Mouse (Mus musculus) limb, embryonic 14.5 days (tissue): ENCODE data around the gene Tead3. TPM values are rescaled to one million over a fixed set of nuclear protein-coding genes. Genes with fewer than 3 reads are reported as not detected.

ENCODE experiments used
- ATAC-seq: fragments of 200-750 bp; cut with Nextera tagmentation; 2 replicates; pipeline ENCODE4 v1.8.0; 2017; ENCODE audit warnings: low read depth, moderate number of reproducible peaks, moderate TSS enrichment; ENCODE audit not compliant: low FRiP score
- DNase-seq: peaks from one replicate; pipeline ENCODE4 v3.0.0-alpha.2; 2015; ENCODE audit warnings: low spot score
- H3K27ac ChIP-seq: fragments of 300-500 bp; sonication (generic); replicated peaks from 2 replicates; pipeline ENCODE4 v1.5.1; 2014; ENCODE audit warnings: low read depth, mild to moderate bottlenecking, low read length, moderate library complexity, mixed read lengths
- H3K27me3 ChIP-seq: fragments of 300-500 bp; sonication (generic); 2 replicates; pipeline ENCODE4 v1.6.1; 2014; ENCODE audit warnings: low read length, mixed read lengths; ENCODE audit not compliant: control insufficient read depth, insufficient read depth
- H3K36me3 ChIP-seq: fragments of 300-500 bp; sonication (generic); 2 replicates; pipeline ENCODE4 v1.6.1; 2014; ENCODE audit warnings: mild to moderate bottlenecking, low read length, moderate library complexity, mixed read lengths; ENCODE audit not compliant: control insufficient read depth, insufficient read depth
- H3K4me1 ChIP-seq: fragments of 300-500 bp; sonication (generic); 2 replicates; pipeline ENCODE4 v1.6.1; 2014; ENCODE audit warnings: antibody characterized with exemption, low read length, mixed read lengths; ENCODE audit not compliant: control insufficient read depth, insufficient read depth
- H3K4me2 ChIP-seq: fragments of 300-500 bp; sonication (generic); replicated peaks from 2 replicates; pipeline ENCODE4 v1.6.1; 2014; ENCODE audit warnings: low read depth, mild to moderate bottlenecking, low read length, moderate library complexity; ENCODE audit not compliant: severe bottlenecking
- H3K4me3 ChIP-seq: fragments of 300-500 bp; sonication (generic); replicated peaks from 2 replicates; pipeline ENCODE4 v1.5.1; 2014; ENCODE audit warnings: low read length
- H3K9ac ChIP-seq: fragments of 300-500 bp; sonication (generic); 2 replicates; pipeline ENCODE4 v1.6.1; 2014; ENCODE audit warnings: mild to moderate bottlenecking, low read depth, low read length, moderate library complexity; ENCODE audit not compliant: severe bottlenecking
- H3K9me3 ChIP-seq: fragments of 300-500 bp; sonication (generic); 2 replicates; pipeline ENCODE4 v1.6.1; 2016; ENCODE audit warnings: low read length; ENCODE audit not compliant: control insufficient read depth
- POLR2A ChIP-seq: fragments of 200-500 bp; IDR thresholded peaks from 2 replicates; pipeline ENCODE4 v1.8.0; 2012; ENCODE audit warnings: inconsistent platforms, mild to moderate bottlenecking, moderate library complexity, borderline replicate concordance; ENCODE audit not compliant: insufficient read depth, insufficient read length; ENCODE audit errors: extremely low read depth
- WGBS: fragments of 180-500 bp; shearing (Covaris S2); extraction: QIAGEN DNeasy Blood & Tissue Kit; methylation state at CpG from one replicate; pipeline ENCODE4 v1.1.7; 2014; 5-methylcytosine and 5-hydroxymethylcytosine counted together
- polyA plus RNA-seq, 2 experiments: library from polyadenylated mRNA; depleted of rRNA in 1 of 2; stranded (reverse) in 1 of 2; unstranded in 1 of 2; fragments of >200 nt; fragmentation: Nextera tagmentation in 1 of 2; extraction: Ambion mirVana in 1 of 2; gene quantifications; 2 replicates each; pipeline versions ENCODE4 v1.2.1 to v1.2.3; 2012 to 2014

Gene Tead3
- polyA plus RNA-seq (2012; rRNA removed), result 85.6 and 102 TPM in 2 replicates
- polyA plus RNA-seq (2014; fragmentation: Nextera tagmentation; extraction: Ambion mirVana), result 17.4 and 17.9 TPM in 2 replicates

DNA sequence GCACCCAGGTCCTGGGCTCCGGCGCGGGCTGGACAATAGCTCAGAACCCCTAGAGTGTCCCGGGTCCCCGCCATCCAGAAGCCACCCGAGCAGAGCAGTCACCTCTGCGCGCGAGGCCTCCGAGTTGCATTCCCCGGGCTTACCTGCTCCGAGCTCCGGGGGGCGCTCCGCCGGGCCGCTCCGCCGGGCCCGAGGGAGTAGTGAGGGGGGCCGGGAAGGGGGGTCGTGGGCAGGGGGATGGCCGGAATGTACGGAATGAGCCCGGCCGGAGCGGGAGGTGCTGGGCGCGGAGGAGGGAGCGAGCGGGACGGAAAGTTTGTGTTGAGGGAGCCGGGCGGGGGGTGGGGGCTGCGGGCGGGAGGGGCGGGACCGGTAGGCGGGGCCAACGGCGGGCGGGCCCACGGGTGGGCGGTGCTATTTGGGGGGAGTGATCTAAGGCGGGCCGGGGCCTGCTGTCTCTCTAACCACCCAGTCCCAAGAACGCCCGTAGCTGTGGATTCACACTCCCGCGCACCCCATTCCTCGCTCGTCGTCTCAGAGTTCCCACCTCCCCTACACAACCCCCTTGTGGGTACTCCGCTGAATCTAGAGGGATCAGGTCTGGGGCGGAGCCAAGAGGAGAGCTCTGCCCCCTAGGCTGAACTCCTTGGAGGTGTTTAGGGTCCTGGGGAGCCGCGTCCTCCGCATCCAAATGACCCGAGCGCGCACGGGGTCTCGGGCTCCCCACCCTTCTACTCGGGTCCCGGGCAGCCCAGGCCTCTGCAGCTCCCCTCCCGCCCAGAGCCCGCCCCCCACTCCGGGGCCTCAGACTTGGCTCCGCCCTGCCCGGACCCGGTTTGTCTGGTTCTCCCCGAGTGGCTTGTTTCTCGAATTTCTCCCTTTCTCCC, at the start of gene Tead3:
Gene Tead3, minus strand, starts transcription at position 352 of the 887 bp plus-strand sequence.
- TF ChIP-seq POLR2A, result peak; percentile 77; the same call in 1 of the 2 replicates
- 1% methylated on average over 38 of the region's 73 CpGs for WGBS

DNA sequence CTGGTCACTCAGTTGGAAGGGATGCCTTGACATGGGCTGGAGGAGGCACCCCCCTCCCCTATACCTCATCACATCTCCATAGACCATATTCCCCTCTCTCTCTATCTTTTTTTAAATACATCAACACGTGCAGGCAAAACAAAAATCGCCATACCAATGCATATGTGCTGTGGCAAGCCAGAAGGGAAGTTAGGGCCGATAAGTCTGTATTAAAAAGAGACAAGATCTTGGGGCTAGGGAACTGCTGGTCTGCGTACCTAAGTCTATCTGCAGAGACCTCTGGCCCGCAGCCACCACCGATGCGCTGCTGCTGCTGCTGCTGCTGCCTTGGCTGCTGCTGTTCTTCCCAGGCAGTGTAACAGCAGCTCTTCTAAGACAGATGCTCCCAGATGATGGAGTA, 44.4 kb upstream of the Tead3 start:
- WGBS, result 77% methylated on average over 7 of the region's 7 CpGs
- no peak overlapping the region for H3K4me3 ChIP-seq
- no peaks in the 10 kb centered on the region for H3K27me3 ChIP-seq
- no peak overlapping the region for H3K4me2 ChIP-seq
- peaks cover 16% of the 10 kb centered on the region for H3K36me3 ChIP-seq
- DNase-seq, result no peak
- H3K9ac ChIP-seq, result no peak overlapping the region
- no peak for TF ChIP-seq POLR2A
- ATAC-seq, result no peak
- H3K4me1 ChIP-seq, result peaks cover 13% of the 10 kb centered on the region; the same call in 1 of the 2 replicates
- H3K9me3 ChIP-seq, result no peaks in the 10 kb centered on the region
- peak overlapping the region; percentile 59; the same call in 1 of the 2 replicates for H3K27ac ChIP-seq

More for the DNA sequence above, at the start of gene Tead3:
- Histone ChIP-seq H3K9me3 (no peaks in the 10 kb centered on the region), H3K4me2 (peak within 1 kb of the TSS; percentile 93), H3K9ac (peak within 1 kb of the TSS; percentile 90), H3K27ac (peak within 1 kb of the TSS; percentile 99), H3K4me1 (peaks cover 38% of the 10 kb centered on the region), H3K36me3 (no peaks in the 10 kb centered on the region), H3K4me3 (peak within 1 kb of the TSS; percentile 93), H3K27me3 (no peaks in the 10 kb centered on the region)
- ATAC-seq (peak; percentile 91), DNase-seq (peak; percentile 94)

DNA sequence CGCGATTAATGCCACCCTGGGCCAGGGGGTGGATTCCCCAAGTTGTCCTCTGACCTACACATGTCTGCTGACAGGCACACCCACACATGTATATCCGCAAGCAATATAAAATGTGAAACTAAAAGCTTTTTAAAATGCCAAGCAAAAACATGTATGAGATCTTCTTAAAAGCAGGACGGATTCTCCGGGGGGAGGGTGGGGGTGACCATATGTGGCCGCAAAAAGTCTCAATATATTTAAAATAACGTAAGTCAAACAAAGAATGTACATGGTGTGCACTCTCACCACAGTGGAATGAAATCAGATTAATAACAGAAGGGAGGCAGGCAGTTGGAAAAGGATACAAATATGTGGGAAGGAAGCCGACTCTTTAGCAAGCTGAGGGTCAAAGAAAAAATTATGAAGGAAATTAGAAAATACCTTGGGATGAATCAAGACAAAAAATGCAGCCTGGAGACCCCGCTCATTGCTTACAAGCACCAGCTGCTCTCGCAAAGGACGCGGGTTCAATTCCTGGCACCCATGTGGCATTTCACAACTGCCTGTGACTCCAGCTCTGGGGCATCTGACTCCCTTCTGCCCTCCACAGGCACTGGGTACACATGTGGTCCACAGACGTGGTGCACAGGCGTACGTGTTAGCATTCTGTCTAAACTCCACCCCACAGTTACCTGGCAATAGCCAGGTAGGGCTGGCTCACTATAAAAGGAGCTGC, 43.6 kb upstream of the Tead3 start:
- Histone ChIP-seq H3K27ac (peak overlapping the region; percentile 59; the same call in 1 of the 2 replicates), H3K4me2 (no peak overlapping the region), H3K4me1 (peaks cover 13% of the 10 kb centered on the region; the same call in 1 of the 2 replicates), H3K9me3 (no peaks in the 10 kb centered on the region), H3K4me3 (no peak overlapping the region), H3K27me3 (no peaks in the 10 kb centered on the region), H3K36me3 (peaks cover 9% of the 10 kb centered on the region), H3K9ac (0 out of 2 replicates have a peak overlapping the region, but pooled peaks have one; percentile 4)
- DNase-seq (no peak), ATAC-seq (no peak)
- 51% methylated on average over 15 of the region's 15 CpGs for WGBS
- no peak for TF ChIP-seq POLR2A

DNA sequence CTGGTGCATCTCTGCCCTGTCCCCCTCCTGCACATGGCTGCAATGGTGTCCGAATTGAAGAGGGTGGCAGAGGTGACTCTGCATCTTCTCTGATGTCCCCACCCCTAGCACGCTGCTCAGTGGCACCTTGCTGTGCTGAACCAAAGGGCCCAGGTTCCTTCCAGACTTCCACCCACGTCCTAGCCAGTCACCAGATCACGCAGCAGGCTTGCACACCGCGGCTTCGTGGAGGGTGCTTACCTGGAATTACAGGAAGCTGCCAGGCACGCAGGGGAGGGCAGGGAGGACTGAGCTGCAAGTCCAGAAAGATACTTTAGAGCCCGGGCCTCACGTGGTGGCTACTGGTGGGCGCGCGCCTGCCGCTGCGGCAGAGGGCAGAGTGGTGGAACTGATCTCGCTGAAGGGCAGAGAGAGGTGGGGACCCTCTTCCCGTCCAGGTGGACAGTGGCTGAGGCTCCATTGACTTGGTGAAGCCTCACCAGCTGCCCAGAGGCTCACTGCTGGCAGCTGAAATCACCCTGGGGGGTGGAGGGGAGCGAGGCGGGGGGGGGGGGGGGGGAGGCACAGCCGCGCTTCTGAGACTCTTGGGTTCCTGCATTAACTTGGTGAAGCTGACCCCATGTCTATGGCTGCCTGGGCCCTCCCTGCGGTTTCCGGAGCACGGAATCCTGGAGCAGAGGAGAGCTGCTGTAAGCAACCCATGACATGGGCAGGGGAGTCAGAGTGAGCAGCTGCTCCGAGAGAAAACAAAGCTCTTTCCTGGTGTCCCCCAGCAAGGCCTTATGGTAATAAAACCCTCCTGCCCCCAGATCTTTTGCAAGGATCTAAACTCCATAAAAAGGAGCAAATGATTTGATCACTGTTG, 41.2 kb upstream of the Tead3 start:
- Histone ChIP-seq H3K4me2 (peak overlapping the region; percentile 33), H3K4me3 (no peak overlapping the region), H3K27me3 (no peaks in the 10 kb centered on the region), H3K9ac (no peak overlapping the region; the same call in 1 of the 2 replicates), H3K27ac (no peak overlapping the region), H3K36me3 (no peaks in the 10 kb centered on the region), H3K4me1 (peaks cover 13% of the 10 kb centered on the region; the same call in 1 of the 2 replicates), H3K9me3 (no peaks in the 10 kb centered on the region)
- TF ChIP-seq POLR2A, result no peak
- ATAC-seq (peak; percentile 24; the same call in 1 of the 2 replicates), DNase-seq (no peak)
- WGBS, result 9% methylated on average over 21 of the region's 25 CpGs
